Mouse (Mus musculus) midbrain, embryonic 14.5 days (tissue): Measurements from ENCODE around the gene Heatr5a. TPM values are rescaled to one million over a fixed set of nuclear protein-coding genes. Genes with fewer than 3 reads are reported as not detected.

Experiments used
- ATAC-seq: fragments of 200-750 bp; cut with Nextera tagmentation; 2 replicates; pipeline ENCODE4 v1.8.0; 2017; ENCODE audit warnings: moderate number of reproducible peaks, moderate library complexity; ENCODE audit not compliant: low FRiP score, low TSS enrichment
- DNase-seq: peaks from one replicate; pipeline ENCODE4 v3.0.0-alpha.2; 2015
- H3K27ac ChIP-seq: fragments of 300-500 bp; sonication (generic); replicated peaks from 2 replicates; pipeline ENCODE4 v1.5.1; 2014; ENCODE audit warnings: mild to moderate bottlenecking, low read depth, low read length, moderate library complexity
- H3K27me3 ChIP-seq: fragments of 300-500 bp; sonication (generic); 2 replicates; pipeline ENCODE4 v1.6.1; 2014; ENCODE audit warnings: low read length, control low read depth, mixed read lengths; ENCODE audit not compliant: control insufficient read depth, insufficient read depth
- H3K36me3 ChIP-seq: fragments of 300-500 bp; sonication (generic); 2 replicates; pipeline ENCODE4 v1.6.1; 2014; ENCODE audit warnings: low read length, control low read depth; ENCODE audit not compliant: control insufficient read depth, insufficient read depth
- H3K4me1 ChIP-seq: fragments of 300-500 bp; sonication (generic); 2 replicates; pipeline ENCODE4 v1.6.1; 2014; ENCODE audit warnings: mild to moderate bottlenecking, antibody characterized with exemption, low read length, control low read depth; ENCODE audit not compliant: control insufficient read depth, insufficient read depth
- H3K4me2 ChIP-seq: fragments of 300-500 bp; sonication (generic); 2 replicates; pipeline ENCODE4 v1.6.1; 2014; ENCODE audit warnings: mild to moderate bottlenecking, low read length, moderate library complexity
- H3K4me3 ChIP-seq: fragments of 300-500 bp; sonication (generic); replicated peaks from 2 replicates; pipeline ENCODE4 v1.5.1; 2014; ENCODE audit warnings: low read depth, low read length
- H3K9ac ChIP-seq: fragments of 300-500 bp; sonication (generic); replicated peaks from 2 replicates; pipeline ENCODE4 v1.6.1; 2014; ENCODE audit warnings: mild to moderate bottlenecking, low read length, moderate library complexity
- H3K9me3 ChIP-seq: fragments of 300-500 bp; sonication (generic); 2 replicates; pipeline ENCODE4 v1.6.1; 2016; ENCODE audit warnings: low read length, control low read depth, mixed read lengths; ENCODE audit not compliant: control insufficient read depth
- WGBS: fragments of 180-500 bp; shearing (Covaris S2); extraction: QIAGEN DNeasy Blood & Tissue Kit; methylation state at CpG from one replicate; pipeline ENCODE4 v1.1.7; 2014; 5-methylcytosine and 5-hydroxymethylcytosine counted together
- polyA plus RNA-seq: library from polyadenylated mRNA; unstranded; fragments of >200 nt; fragmentation: Nextera tagmentation; extraction: Ambion mirVana; gene quantifications from 2 replicates; pipeline ENCODE4 v1.2.1, GENCODE M21; 2014

Gene Heatr5a
- polyA plus RNA-seq, 1 experiment from 2014 or later, result 7.6 TPM

GRCm38 (mm10) chr12:51914903-51915670, 56.0 kb downstream of the Heatr5a start:
- no peaks in the 10 kb centered on the region for H3K9me3 ChIP-seq
- H3K4me3 ChIP-seq, result no peak overlapping the region
- H3K4me2 ChIP-seq, result no peak overlapping the region
- H3K4me1 ChIP-seq, result no peaks in the 10 kb centered on the region
- DNase-seq (no peak), ATAC-seq (no peak)
- no peak overlapping the region for H3K27ac ChIP-seq
- 96% methylated on average over 12 of the region's 12 CpGs for WGBS
- no peaks in the 10 kb centered on the region for H3K27me3 ChIP-seq
- H3K36me3 ChIP-seq, result peaks cover 35% of the 10 kb centered on the region
- H3K9ac ChIP-seq, result no peak overlapping the region

- H3K4me3 ChIP-seq, result no peak overlapping the region
- no peaks in the 10 kb centered on the region for H3K9me3 ChIP-seq
- H3K27ac ChIP-seq, result no peak overlapping the region
- H3K27me3 ChIP-seq, result no peaks in the 10 kb centered on the region
- no peak for DNase-seq
- peaks cover 22% of the 10 kb centered on the region for H3K36me3 ChIP-seq
- H3K4me1 ChIP-seq, result no peaks in the 10 kb centered on the region
- 88% methylated on average over 5 of the region's 5 CpGs for WGBS
- ATAC-seq, result no peak
- H3K4me2 ChIP-seq, result no peak overlapping the region
- no peak overlapping the region for H3K9ac ChIP-seq
These were observed 61.9 kb downstream of the Heatr5a start for GRCm38 (mm10) chr12:51909202-51909601.

- Histone ChIP-seq H3K9me3 (no peaks in the 10 kb centered on the region), H3K27me3 (no peaks in the 10 kb centered on the region), H3K9ac (no peak overlapping the region), H3K27ac (no peak overlapping the region), H3K4me2 (no peak overlapping the region), H3K4me3 (no peak overlapping the region), H3K4me1 (no peaks in the 10 kb centered on the region), H3K36me3 (peaks cover 16% of the 10 kb centered on the region)
- DNase-seq (no peak), ATAC-seq (no peak)
- 87% methylated on average over 3 of the region's 3 CpGs for WGBS
These were observed 63.6 kb downstream of the Heatr5a start for GRCm38 (mm10) chr12:51907543-51907942.

- 83% methylated on average over 7 of the region's 7 CpGs for WGBS
- Histone ChIP-seq H3K4me2 (no peak overlapping the region), H3K9ac (no peak overlapping the region), H3K36me3 (peaks cover 27% of the 10 kb centered on the region), H3K9me3 (no peaks in the 10 kb centered on the region), H3K27ac (no peak overlapping the region), H3K4me3 (no peak overlapping the region), H3K27me3 (no peaks in the 10 kb centered on the region), H3K4me1 (no peaks in the 10 kb centered on the region)
- ATAC-seq (no peak), DNase-seq (no peak)
These were observed 70.6 kb downstream of the Heatr5a start for GRCm38 (mm10) chr12:51900551-51900950.

- Histone ChIP-seq H3K4me1 (no peaks in the 10 kb centered on the region), H3K4me2 (no peak overlapping the region), H3K36me3 (peaks cover 25% of the 10 kb centered on the region), H3K4me3 (no peak overlapping the region), H3K9me3 (no peaks in the 10 kb centered on the region), H3K27me3 (no peaks in the 10 kb centered on the region), H3K9ac (no peak overlapping the region), H3K27ac (no peak overlapping the region)
- ATAC-seq (no peak), DNase-seq (no peak)
- 91% methylated on average over 4 of the region's 4 CpGs for WGBS
These were observed 74.2 kb downstream of the Heatr5a start for GRCm38 (mm10) chr12:51896901-51897300.

GRCm38 (mm10) chr12:51888609-51889008, 82.5 kb downstream of the Heatr5a start:
- peaks cover 32% of the 10 kb centered on the region for H3K36me3 ChIP-seq
- ATAC-seq, result no peak

GRCm38 (mm10) chr12:51887301-51888290, 83.5 kb downstream of the Heatr5a start:
- H3K27me3 ChIP-seq, result no peaks in the 10 kb centered on the region
- no peak overlapping the region for H3K9ac ChIP-seq
- no peak overlapping the region for H3K27ac ChIP-seq
- DNase-seq (no peak), ATAC-seq (no peak)
- no peak overlapping the region for H3K4me2 ChIP-seq
- peaks cover 28% of the 10 kb centered on the region for H3K36me3 ChIP-seq
- 89% methylated on average over 11 of the region's 11 CpGs for WGBS
- H3K4me1 ChIP-seq, result no peaks in the 10 kb centered on the region
- H3K9me3 ChIP-seq, result no peaks in the 10 kb centered on the region
- H3K4me3 ChIP-seq, result no peak overlapping the region

More at GRCm38 (mm10) chr12:51888609-51889008, 82.5 kb downstream of the Heatr5a start:
- Histone ChIP-seq H3K9me3 (no peaks in the 10 kb centered on the region), H3K4me1 (no peaks in the 10 kb centered on the region), H3K4me2 (no peak overlapping the region), H3K27me3 (no peaks in the 10 kb centered on the region), H3K9ac (no peak overlapping the region), H3K4me3 (no peak overlapping the region), H3K27ac (no peak overlapping the region)
- no peak for DNase-seq
- 93% methylated on average over 12 of the region's 12 CpGs for WGBS

GRCm38 (mm10) chr12:51886369-51886768, 84.8 kb downstream of the Heatr5a start:
- H3K9ac ChIP-seq, result no peak overlapping the region
- H3K4me1 ChIP-seq, result no peaks in the 10 kb centered on the region
- no peaks in the 10 kb centered on the region for H3K9me3 ChIP-seq
- H3K4me3 ChIP-seq, result no peak overlapping the region
- no peak overlapping the region for H3K27ac ChIP-seq
- no peak for ATAC-seq
- H3K36me3 ChIP-seq, result peaks cover 28% of the 10 kb centered on the region
- H3K27me3 ChIP-seq, result no peaks in the 10 kb centered on the region
- H3K4me2 ChIP-seq, result no peak overlapping the region
- no peak for DNase-seq
- 96% methylated on average over 6 of the region's 6 CpGs for WGBS
